Mouse (Mus musculus): ENCODE data around the gene Camkmt.

DNA sequence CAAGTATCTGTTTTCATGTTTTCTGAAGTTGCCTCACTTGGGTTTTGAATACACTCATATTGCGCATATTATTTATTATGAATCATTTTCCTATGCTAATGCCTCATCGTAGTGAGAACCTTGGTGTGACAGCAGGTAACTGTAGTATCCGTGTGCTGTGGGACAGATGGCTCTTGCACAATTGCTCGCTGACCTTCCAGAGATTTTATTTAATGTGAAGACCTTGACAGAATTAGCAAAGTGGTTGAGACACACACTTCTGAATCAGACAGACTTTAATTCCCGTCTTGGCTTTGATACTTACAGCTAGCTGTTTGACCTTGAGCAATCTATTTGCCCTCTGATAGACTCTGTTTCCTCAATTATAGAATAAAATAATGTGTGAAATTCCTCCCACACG lies 262.8 kb downstream of the Camkmt start:
- no peak for TF ChIP-seq POLR2A (IDR thresholded peaks at IDR 0.05; ENCODE audit: borderline replicate concordance, extremely low read depth, insufficient read depth, insufficient read length, poor library complexity, severe bottlenecking)
- TF ChIP-seq CTCF (IDR thresholded peaks at IDR 0.05; ENCODE audit: borderline replicate concordance, extremely low read depth, insufficient read depth, insufficient read length) = no peak

Data from brain, embryonic 14.5 days (tissue).